Mouse (Mus musculus): ENCODE data around the gene Rplp2.
"Not testable (repeated sequence)": the region's sequence is repeated elsewhere in the genome, so short reads cannot be mapped to it uniquely, and the experiment has no call there.

The Rplp2 gene

GRCm38 (mm10) chr7:141446374-141446773, 796 bp upstream of the Rplp2 start:
- DNase-seq (ENCODE audit: low spot score), result not testable (repeated sequence)

GRCm38 (mm10) chr7:141451928-141452327, 4.8 kb downstream of the Rplp2 start:
- no peak for DNase-seq (ENCODE audit: low spot score)

GRCm38 (mm10) chr7:141453636-141454035, 6.5 kb downstream of the Rplp2 start:
- DNase-seq (ENCODE audit: low spot score), result no peak

- peak; percentile 91 for DNase-seq (ENCODE audit: low spot score)
Observed at GRCm38 (mm10) chr7:141454967-141455551, 7.9 kb downstream of the Rplp2 start, which contains the start of gene Pnpla2. Gene Pnpla2, plus strand, starts transcription at chr7:141455198.

- peak; percentile 76 for DNase-seq (ENCODE audit: low spot score)
Observed at GRCm38 (mm10) chr7:141455610-141456314, 8.6 kb downstream of the Rplp2 start.

GRCm38 (mm10) chr7:141456739-141457138, 9.6 kb downstream of the Rplp2 start:
- no peak for DNase-seq (ENCODE audit: low spot score)

GRCm38 (mm10) chr7:141457236-141457635, 10.1 kb downstream of the Rplp2 start:
- DNase-seq (ENCODE audit: low spot score), result no peak

- DNase-seq (ENCODE audit: low spot score), result peak; percentile 61
Observed at GRCm38 (mm10) chr7:141457986-141458660, 11.0 kb downstream of the Rplp2 start.

- DNase-seq (ENCODE audit: low spot score), result no peak
Observed at GRCm38 (mm10) chr7:141458661-141459060, 11.5 kb downstream of the Rplp2 start.

GRCm38 (mm10) chr7:141459301-141459711, 12.1 kb downstream of the Rplp2 start:
- no peak for DNase-seq (ENCODE audit: low spot score)

GRCm38 (mm10) chr7:141460001-141460390, 12.8 kb downstream of the Rplp2 start:
- no peak for DNase-seq (ENCODE audit: low spot score)

- DNase-seq (ENCODE audit: low spot score), result no peak
Observed at GRCm38 (mm10) chr7:141460391-141461113, 13.4 kb downstream of the Rplp2 start, which contains the start of gene Cracr2b. Gene Cracr2b, plus strand, starts transcription at chr7:141461094.

- no peak for DNase-seq (ENCODE audit: low spot score)
Observed at GRCm38 (mm10) chr7:141461521-141462332, 14.6 kb downstream of the Rplp2 start.

GRCm38 (mm10) chr7:141462333-141462821, 15.2 kb downstream of the Rplp2 start:
- no peak for DNase-seq (ENCODE audit: low spot score)

- DNase-seq (ENCODE audit: low spot score), result no peak
Observed at GRCm38 (mm10) chr7:141463824-141464602, 16.8 kb downstream of the Rplp2 start.

- DNase-seq (ENCODE audit: low spot score), result no peak
Observed at GRCm38 (mm10) chr7:141464603-141465201, 17.5 kb downstream of the Rplp2 start.

GRCm38 (mm10) chr7:141465388-141466044, 18.3 kb downstream of the Rplp2 start:
- no peak for DNase-seq (ENCODE audit: low spot score)

- DNase-seq (ENCODE audit: low spot score), result no peak
Observed at GRCm38 (mm10) chr7:141466045-141466394, 18.9 kb downstream of the Rplp2 start.

GRCm38 (mm10) chr7:141466607-141467148, 19.5 kb downstream of the Rplp2 start:
- DNase-seq (ENCODE audit: low spot score), result no peak
